Mouse (Mus musculus) lung, adult 18-20 months (tissue): ENCODE measurements around the gene Gm17359.
A peak's percentile ranks its signal among the peaks of the same experiment; 100 is the strongest.

Experiments used
- DNase-seq, 2 experiments: peaks; one replicate each; pipeline ENCODE4 v3.0.0; 2022; ENCODE audit warnings: mixed read lengths in 2 of 2

Gene Gm17359

DNA sequence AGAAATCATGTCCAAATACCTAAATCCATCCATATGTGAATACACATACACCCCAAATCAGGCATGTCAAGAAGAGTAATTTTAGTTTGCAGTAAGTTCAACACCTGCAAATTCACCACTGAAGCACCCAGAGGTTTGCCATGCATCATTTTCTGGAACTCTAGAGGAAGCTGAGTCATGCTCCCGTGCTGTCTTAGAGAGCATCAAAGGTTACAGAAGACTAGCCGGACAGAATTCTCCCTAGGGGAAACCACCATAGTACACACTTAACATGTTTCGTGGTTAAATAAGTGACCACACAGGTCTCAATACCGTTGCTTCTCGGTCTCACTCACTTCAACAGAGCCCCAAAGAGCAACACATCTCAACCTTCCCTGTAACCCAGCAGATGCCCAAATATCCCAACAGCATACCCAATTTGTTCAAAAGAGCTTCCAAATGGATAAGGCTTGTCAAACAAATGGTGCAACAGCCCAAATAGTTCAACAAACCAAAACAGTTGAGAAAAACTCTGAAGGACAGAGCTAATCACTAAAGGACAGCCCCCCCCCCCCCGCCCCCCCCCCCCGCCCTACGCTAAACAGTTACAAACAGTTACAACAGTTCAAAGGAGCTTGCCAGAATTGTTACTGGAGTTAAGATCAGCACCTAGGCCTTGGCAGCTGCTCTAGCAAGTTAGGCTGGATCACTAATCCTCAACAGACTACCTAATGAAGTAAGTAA, at the start of gene Gm17359:
Gm17359 (plus strand) TSS at position 618 of the 723 bp plus-strand sequence.
- DNase-seq, result no peak

GRCm38 (mm10) chr3:79287108-79287576, 49.3 kb upstream of the Gm17359 start:
- peak; percentile 96 to 97 for DNase-seq

DNA sequence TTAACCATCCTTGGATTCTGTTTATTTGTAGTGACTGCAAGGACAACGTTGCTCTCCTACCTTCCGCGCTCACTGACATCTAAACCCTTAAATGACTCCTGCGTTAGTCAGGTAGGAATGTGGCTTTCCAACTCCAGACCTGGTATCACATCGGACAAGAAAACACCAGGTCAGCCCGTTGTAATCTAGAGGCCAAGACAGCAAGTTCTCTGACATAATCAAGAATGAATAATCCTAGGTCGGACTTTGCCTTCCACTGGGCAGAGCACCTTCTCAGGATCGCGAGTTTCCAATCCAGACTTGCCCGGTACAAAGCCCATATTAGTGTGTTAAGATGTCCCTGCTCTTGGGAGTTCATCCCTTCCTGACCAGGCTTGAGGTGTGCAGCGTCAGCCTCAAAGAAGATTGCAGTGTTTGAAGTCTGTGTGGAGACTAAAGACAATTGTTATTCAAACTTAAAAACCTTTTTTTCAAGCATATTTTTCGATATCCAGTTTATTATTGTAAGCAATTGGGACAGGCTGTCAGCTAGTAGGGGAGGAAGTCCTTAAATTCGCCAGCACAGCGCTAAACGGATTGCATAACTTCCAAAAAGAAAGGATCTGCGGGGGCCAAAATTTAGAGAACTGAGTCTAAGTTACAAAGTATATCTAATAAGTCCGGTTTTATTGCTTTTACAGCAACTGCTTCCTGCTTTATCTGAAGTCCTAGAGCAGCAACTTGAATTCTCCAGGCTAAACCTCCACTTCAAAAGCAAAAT, 48.6 kb upstream of the Gm17359 start:
- no peak for DNase-seq

GRCm38 (mm10) chr3:79289050-79289449, 47.4 kb upstream of the Gm17359 start:
- no peak for DNase-seq

DNA sequence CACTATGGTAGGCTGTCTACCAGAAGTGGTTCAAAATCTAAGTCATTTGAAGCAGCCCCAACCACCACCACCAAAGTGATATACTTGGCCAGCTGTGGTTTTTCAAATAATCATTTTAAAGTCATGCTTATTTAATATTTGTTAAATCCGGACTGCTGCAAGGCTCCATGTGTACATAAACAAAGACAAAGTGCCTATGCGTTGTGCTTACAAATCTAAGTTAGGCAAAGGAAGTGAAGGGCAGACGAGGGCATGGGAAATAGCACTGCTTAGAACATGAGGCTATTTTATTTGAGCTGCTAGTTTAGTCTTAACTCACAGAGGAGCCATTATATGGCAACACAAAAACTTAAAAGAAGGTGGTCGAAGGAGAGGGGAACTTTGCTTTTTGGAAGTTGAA, 43.4 kb upstream of the Gm17359 start:
- no peak for DNase-seq

DNA sequence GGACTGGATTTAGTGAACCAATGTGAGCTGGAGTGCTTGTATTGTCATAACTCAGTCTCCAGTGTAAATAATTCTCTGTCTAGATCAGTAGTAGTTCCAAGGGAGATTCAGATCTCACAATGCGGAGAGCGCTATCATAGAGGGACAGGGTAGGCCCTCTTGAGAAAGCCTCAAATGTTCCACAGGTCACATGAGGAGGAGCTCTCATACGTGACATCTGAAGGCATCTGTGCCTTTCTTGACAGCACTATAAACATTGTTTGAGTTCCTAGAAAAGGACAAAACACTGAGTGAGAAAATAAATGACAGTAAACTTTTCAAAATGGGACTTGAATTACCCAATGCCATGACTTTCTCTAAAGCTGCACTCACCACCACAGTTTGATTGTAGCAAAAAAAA, 41.8 kb upstream of the Gm17359 start:
- no peak for DNase-seq

GRCm38 (mm10) chr3:79296049-79296448, 40.4 kb upstream of the Gm17359 start:
- peak in 1 of 2 experiments; percentile 18 for DNase-seq

DNA sequence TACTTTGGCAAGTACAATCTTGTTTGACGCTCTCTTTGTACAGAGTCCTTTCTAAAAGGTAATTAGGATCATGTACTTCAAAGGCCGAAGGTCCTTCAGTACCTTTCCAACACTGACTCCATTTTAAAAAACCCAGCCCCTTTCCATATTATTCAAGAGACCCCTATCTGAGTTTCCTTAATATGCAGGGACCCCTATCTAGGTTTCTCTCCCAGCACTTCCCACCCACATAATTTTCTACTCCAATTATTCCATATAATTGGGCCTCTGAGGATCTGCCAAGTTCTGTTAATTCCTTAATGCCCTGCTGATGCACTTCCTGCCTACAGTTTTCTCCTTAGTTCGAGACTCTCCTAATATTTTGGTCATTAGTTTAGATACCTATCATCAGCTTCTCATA, 39.9 kb upstream of the Gm17359 start:
- no peak for DNase-seq

DNA sequence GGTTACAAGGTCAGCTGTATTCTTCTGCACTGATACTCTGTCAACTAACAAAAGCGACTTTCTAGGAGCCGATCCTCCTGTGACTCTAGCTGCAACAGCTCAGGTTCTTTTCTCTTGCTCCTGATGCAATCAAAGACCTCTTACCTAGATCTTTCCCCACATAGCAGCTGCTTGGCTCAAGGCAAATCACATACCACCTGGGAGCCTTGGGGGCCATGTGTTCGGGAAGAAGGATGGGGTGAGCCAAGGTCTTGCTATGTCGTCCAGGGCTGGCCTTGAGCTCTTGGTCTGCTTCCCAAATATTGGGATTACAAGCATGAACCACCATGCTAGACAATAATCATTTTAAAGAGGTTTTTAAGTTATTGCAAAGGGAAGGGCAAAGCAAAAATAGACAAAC, 39.2 kb upstream of the Gm17359 start:
- DNase-seq, result no peak

DNA sequence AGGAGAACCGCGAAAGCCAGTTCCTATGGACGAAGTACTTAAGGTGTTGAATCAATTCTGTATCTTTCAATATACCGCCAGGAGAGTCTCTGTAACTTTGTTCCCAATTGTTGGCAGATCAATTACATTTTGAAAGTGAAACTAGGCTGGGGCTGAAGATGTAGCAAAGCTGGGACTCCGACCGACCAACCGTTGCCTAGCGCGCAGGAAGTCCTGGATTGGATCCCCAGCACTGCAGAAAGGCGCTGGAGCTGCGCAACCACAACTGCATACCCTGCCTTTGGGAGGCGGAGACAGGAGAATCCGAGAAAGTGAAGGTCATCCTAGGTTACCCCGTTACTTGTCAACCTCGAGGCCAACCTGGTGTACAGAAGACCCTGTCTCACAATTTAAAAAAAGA, 37.1 kb upstream of the Gm17359 start:
- DNase-seq, result no peak

- DNase-seq, result no peak
Measured at GRCm38 (mm10) chr3:79308605-79309004, 27.9 kb upstream of the Gm17359 start.

DNA sequence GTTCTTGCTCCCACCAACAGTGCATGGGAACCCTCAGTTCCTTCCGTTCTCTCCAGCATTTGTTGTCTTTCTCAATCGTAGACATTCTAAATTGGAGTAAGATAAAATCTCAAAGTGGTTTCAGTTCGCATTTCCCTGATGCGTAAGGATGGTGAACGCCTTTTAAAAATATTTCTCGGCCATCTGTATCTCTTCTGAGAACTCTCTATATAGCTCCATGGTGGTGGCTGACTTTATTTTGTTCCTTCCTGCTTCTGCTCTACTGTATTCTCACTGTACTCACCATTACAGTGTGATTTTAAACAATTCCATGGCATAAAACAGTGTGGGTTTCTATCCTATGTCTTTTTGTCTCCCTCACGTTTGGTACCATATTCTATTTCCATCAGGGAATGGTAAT, 26.3 kb upstream of the Gm17359 start:
- no peak for DNase-seq

- no peak for DNase-seq
Measured at GRCm38 (mm10) chr3:79311895-79312294, 24.6 kb upstream of the Gm17359 start.

DNA sequence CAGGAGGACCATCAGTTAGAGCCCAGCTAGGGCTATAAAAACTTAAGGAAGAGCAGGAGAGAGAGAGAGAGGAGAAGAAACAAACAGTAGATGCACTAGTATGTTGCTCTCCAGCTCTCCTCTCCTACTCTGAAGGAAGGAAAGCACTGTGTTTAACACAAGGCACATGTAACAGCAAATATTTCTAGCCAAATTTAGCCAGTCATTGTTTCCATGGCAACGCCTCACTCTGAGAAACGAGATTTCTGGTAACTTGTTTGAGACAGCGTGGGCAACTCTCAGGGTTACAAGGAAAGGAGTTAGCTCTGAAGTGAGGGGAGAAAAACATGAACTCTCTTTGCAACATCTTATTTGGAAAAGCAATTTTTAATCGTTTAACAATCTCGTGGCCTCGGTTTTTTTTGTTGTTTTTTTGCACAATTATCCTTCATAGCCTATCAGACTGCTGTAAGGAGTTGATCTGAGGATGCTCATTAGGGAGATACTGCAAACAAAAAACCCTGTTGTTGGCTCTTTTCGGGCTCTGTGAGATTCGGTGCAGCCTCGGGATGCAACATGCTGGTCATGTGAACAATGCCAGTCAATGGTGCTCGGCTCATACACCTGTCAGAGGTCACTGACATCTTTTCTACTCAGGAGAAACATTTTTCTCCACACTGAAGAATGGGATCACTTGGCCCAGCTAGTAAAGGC, 22.3 kb upstream of the Gm17359 start:
- DNase-seq, result no peak

DNA sequence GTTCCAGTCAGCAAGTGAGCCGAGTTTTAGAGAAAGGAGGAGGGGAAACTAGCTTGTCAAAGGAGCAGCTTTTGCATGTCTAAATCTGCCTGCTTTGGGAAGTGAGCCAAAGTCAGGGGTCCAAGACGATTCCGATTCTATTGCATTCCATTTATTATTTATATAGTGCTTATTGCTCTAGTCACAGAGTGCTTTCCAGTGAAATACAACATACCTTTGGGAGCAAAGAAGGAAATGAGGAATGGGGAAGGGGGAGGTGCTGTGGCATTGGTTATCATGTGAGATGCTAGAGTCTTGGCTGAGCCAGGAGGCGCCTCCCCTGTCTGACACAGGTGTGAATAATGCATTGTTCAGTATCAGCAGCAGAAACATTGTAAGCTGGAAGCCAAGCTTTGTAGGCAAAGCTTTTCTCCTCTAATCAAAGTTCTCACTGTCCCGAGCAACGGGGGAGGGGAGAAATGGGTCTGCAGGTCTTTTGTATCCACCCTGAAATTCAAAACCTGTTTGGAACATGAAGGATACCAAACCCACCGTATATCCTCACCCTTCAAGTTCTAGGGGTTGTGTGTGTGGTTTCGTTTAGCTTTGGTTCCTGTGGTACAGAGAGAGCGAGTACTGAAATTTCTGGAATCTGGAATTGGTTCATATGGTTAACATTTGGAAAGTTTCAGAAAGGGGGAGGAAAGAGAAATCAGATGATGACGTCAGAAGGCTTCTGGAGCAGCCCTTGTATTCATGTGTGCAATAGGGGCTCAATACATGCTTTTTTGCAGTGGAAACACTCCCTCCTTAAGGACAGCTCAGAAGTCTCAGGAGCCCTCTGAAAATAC, 11.5 kb upstream of the Gm17359 start:
- DNase-seq, result no peak

DNA sequence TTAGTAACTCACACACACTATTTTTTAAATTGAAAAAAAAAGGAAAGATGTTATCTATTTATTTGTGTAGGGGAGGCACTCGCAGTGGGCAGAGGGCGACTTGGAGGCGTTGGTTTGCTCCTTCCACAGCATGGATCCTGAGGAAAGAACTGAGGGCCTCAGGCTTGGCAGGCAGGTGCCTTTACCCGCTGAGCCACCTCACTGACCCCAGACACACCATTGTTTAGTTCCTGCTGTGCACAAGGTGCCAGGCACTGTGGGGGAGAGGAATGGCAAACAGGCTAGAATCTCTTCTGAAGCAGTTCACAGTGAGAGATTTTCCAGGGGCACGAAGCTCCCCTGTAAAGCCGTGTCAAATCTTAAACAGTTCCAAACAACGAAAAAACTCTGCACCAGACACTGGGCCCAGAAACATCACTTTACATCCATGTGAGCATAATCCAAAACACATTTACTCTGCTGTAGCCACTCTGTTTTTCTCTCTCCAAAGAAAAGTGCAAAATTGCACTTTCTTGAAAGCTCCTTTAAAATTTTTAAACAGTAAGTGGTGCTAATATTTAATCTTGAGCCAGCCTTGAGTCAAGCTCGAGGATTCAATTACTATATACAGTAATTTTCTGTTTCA, 6.7 kb upstream of the Gm17359 start:
- DNase-seq, result no peak

- DNase-seq, result no peak
Measured at GRCm38 (mm10) chr3:79333051-79333450, 3.4 kb upstream of the Gm17359 start.

GRCm38 (mm10) chr3:79333643-79334200, 2.7 kb upstream of the Gm17359 start:
- no peak for DNase-seq

DNA sequence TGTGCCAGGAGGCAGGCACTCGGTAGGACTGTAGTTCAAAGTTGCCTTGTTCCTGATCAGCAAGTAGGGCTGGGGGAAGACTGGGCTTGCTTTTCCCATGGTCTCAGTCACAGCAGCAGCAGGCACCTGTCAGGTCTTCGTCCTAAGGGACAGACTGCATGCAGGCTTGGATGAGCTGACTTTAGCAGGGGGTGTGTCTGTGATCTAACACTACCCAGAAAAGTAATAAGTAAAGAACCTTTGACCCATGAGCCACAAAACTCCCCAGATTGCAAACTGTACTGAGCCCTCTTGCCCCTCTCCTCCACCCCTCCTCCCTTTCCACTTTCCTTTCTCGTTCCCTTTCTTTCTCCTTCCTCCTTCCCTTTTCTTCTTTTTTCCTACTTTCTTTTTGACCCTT, 4.3 kb downstream of the Gm17359 start:
- no peak for DNase-seq

GRCm38 (mm10) chr3:79342961-79343735, 6.7 kb downstream of the Gm17359 start:
- DNase-seq, result no peak

DNA sequence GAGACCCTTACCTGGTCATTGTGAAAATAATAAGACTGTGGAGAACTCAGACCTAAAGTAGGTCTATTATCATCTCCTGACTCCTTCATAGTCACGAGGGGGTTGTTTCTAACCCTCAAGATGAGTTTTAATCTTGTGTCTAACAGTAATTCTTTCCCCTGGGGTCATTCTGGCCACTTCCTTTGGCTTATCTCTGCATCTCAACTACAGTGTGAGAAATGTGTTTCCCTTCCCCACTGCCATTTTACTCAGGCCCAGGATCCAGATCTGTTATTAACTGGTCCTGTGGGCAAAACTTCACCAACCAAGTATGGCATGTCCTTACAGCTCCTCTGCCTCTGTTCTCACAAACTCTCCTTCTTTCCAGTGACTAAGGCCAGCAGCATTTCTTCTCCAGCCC, 12.8 kb downstream of the Gm17359 start:
- DNase-seq, result no peak
